Mouse (Mus musculus) hindbrain, embryonic 15.5 days (tissue): ENCODE measurements around the gene Osbpl5. TPM values are rescaled to one million over a fixed set of nuclear protein-coding genes. Genes with fewer than 3 reads are reported as not detected.

Experiments used
- ATAC-seq: fragments of 200-750 bp; cut with Nextera tagmentation; 2 replicates; pipeline ENCODE4 v1.8.0; 2017; ENCODE audit warnings: low read depth, moderate number of reproducible peaks, moderate TSS enrichment; ENCODE audit not compliant: low FRiP score
- H3K27ac ChIP-seq: fragments of 300-500 bp; sonication (generic); replicated peaks from 2 replicates; pipeline ENCODE4 v1.5.1; 2015; ENCODE audit warnings: mild to moderate bottlenecking, inconsistent platforms
- H3K27me3 ChIP-seq: fragments of 300-500 bp; sonication (generic); 2 replicates; pipeline ENCODE4 v1.6.1; 2015; ENCODE audit warnings: control low read depth, inconsistent platforms
- H3K36me3 ChIP-seq: fragments of 300-500 bp; sonication (generic); 2 replicates; pipeline ENCODE4 v1.6.1; 2015; ENCODE audit warnings: control low read depth, inconsistent platforms
- H3K4me1 ChIP-seq: fragments of 300-500 bp; sonication (generic); replicated peaks from 2 replicates; pipeline ENCODE4 v1.6.1; 2015; ENCODE audit warnings: control low read depth, inconsistent platforms
- H3K4me2 ChIP-seq: fragments of 300-500 bp; sonication (generic); 2 replicates; pipeline ENCODE4 v1.6.1; 2015; ENCODE audit warnings: moderate library complexity, mild to moderate bottlenecking, inconsistent platforms
- H3K4me3 ChIP-seq: fragments of 300-500 bp; sonication (generic); 2 replicates; pipeline ENCODE4 v1.5.1; 2015; ENCODE audit warnings: mild to moderate bottlenecking, inconsistent platforms
- H3K9ac ChIP-seq: fragments of 300-500 bp; sonication (generic); 2 replicates; pipeline ENCODE4 v1.6.1; 2015; ENCODE audit warnings: inconsistent platforms
- H3K9me3 ChIP-seq: fragments of 300-500 bp; sonication (generic); 2 replicates; pipeline ENCODE4 v1.6.1; 2016; ENCODE audit warnings: control low read depth, inconsistent platforms
- WGBS: fragments of 180-500 bp; shearing (Covaris S2); methylation state at CpG from one replicate; pipeline ENCODE4 v1.1.7; 2015; 5-methylcytosine and 5-hydroxymethylcytosine counted together
- polyA plus RNA-seq: library from polyadenylated mRNA; unstranded; fragments of >200 nt; fragmentation: Nextera tagmentation; extraction: Ambion mirVana; gene quantifications from 2 replicates; pipeline ENCODE4 v1.2.1, GENCODE M21; 2015

The Osbpl5 gene
- polyA plus RNA-seq, 1 experiment from 2014 or later = 39.9 TPM

GRCm38 (mm10) chr7:143723841-143724240, 32.9 kb downstream of the Osbpl5 start:
- H3K27me3 ChIP-seq = no peaks in the 10 kb centered on the region
- no peak overlapping the region for H3K9ac ChIP-seq
- no peak for ATAC-seq
- H3K9me3 ChIP-seq = no peaks in the 10 kb centered on the region
- H3K4me3 ChIP-seq = no peak overlapping the region
- peaks cover 3% of the 10 kb centered on the region; the same call in 1 of the 2 replicates for H3K36me3 ChIP-seq
- H3K27ac ChIP-seq = no peak overlapping the region
- H3K4me1 ChIP-seq = no peaks in the 10 kb centered on the region
- no peak overlapping the region for H3K4me2 ChIP-seq
- 96% methylated on average over 4 of the region's 4 CpGs for WGBS

- 84% methylated on average over 5 of the region's 5 CpGs for WGBS
These were observed 34.1 kb downstream of the Osbpl5 start for GRCm38 (mm10) chr7:143722646-143723045.

GRCm38 (mm10) chr7:143717811-143718210, 39.0 kb downstream of the Osbpl5 start:
- H3K9ac ChIP-seq = no peak overlapping the region
- H3K9me3 ChIP-seq = no peaks in the 10 kb centered on the region
- H3K4me3 ChIP-seq = no peak overlapping the region
- H3K36me3 ChIP-seq = peaks cover 10% of the 10 kb centered on the region; the same call in 1 of the 2 replicates
- WGBS = 80% methylated on average over 1 of the region's 1 CpGs
- peak; percentile 45; the same call in 1 of the 2 replicates for ATAC-seq
- H3K4me2 ChIP-seq = no peak overlapping the region
- no peaks in the 10 kb centered on the region for H3K27me3 ChIP-seq
- peaks cover 3% of the 10 kb centered on the region; the same call in 1 of the 2 replicates for H3K4me1 ChIP-seq
- H3K27ac ChIP-seq = no peak overlapping the region

More at GRCm38 (mm10) chr7:143722646-143723045, 34.1 kb downstream of the Osbpl5 start:
- ATAC-seq = no peak
- no peak overlapping the region for H3K4me3 ChIP-seq
- no peak overlapping the region for H3K4me2 ChIP-seq
- H3K9me3 ChIP-seq = no peaks in the 10 kb centered on the region
- no peaks in the 10 kb centered on the region for H3K36me3 ChIP-seq
- H3K4me1 ChIP-seq = no peaks in the 10 kb centered on the region; the same call in 1 of the 2 replicates
- no peak overlapping the region for H3K9ac ChIP-seq
- no peaks in the 10 kb centered on the region for H3K27me3 ChIP-seq
- H3K27ac ChIP-seq = no peak overlapping the region

GRCm38 (mm10) chr7:143713421-143713820, 43.4 kb downstream of the Osbpl5 start:
- peaks cover 3% of the 10 kb centered on the region; the same call in 1 of the 2 replicates for H3K4me1 ChIP-seq
- H3K9ac ChIP-seq = no peak overlapping the region
- no peaks in the 10 kb centered on the region for H3K9me3 ChIP-seq
- ATAC-seq = no peak
- WGBS = 69% methylated on average over 4 of the region's 4 CpGs
- no peak overlapping the region for H3K27ac ChIP-seq
- no peak overlapping the region for H3K4me2 ChIP-seq
- no peaks in the 10 kb centered on the region for H3K27me3 ChIP-seq
- peaks cover 17% of the 10 kb centered on the region for H3K36me3 ChIP-seq
- no peak overlapping the region for H3K4me3 ChIP-seq

GRCm38 (mm10) chr7:143712771-143713348, 43.9 kb downstream of the Osbpl5 start:
- Histone ChIP-seq H3K9me3 (no peaks in the 10 kb centered on the region), H3K27ac (no peak overlapping the region), H3K4me1 (0 out of 2 replicates have a peak, but pooled peaks cover 3% of the 10 kb centered on the region), H3K36me3 (peaks cover 19% of the 10 kb centered on the region), H3K27me3 (no peaks in the 10 kb centered on the region), H3K9ac (no peak overlapping the region), H3K4me2 (no peak overlapping the region), H3K4me3 (no peak overlapping the region)
- no peak for ATAC-seq
- 77% methylated on average over 8 of the region's 8 CpGs for WGBS

GRCm38 (mm10) chr7:143712023-143712422, 44.8 kb downstream of the Osbpl5 start:
- no peaks in the 10 kb centered on the region for H3K27me3 ChIP-seq
- H3K9ac ChIP-seq = no peak overlapping the region
- 0 out of 2 replicates have a peak, but pooled peaks cover 3% of the 10 kb centered on the region for H3K4me1 ChIP-seq
- 64% methylated on average over 4 of the region's 4 CpGs for WGBS
- H3K27ac ChIP-seq = no peak overlapping the region
- no peak overlapping the region for H3K4me3 ChIP-seq
- no peak for ATAC-seq
- H3K9me3 ChIP-seq = no peaks in the 10 kb centered on the region
- no peak overlapping the region for H3K4me2 ChIP-seq
- peaks cover 19% of the 10 kb centered on the region for H3K36me3 ChIP-seq

GRCm38 (mm10) chr7:143711381-143711780, 45.4 kb downstream of the Osbpl5 start:
- H3K27ac ChIP-seq = no peak overlapping the region
- no peaks in the 10 kb centered on the region for H3K9me3 ChIP-seq
- H3K4me3 ChIP-seq = no peak overlapping the region
- H3K27me3 ChIP-seq = no peaks in the 10 kb centered on the region
- H3K4me2 ChIP-seq = no peak overlapping the region
- H3K4me1 ChIP-seq = 0 out of 2 replicates have a peak, but pooled peaks cover 3% of the 10 kb centered on the region
- H3K36me3 ChIP-seq = peaks cover 19% of the 10 kb centered on the region
- no peak overlapping the region for H3K9ac ChIP-seq
- 73% methylated on average over 7 of the region's 7 CpGs for WGBS
- ATAC-seq = no peak

- H3K9me3 ChIP-seq = no peaks in the 10 kb centered on the region
These were observed 47.4 kb downstream of the Osbpl5 start for GRCm38 (mm10) chr7:143709395-143709794.

GRCm38 (mm10) chr7:143706697-143707438, 49.9 kb downstream of the Osbpl5 start:
- Histone ChIP-seq H3K36me3 (peaks cover 35% of the 10 kb centered on the region), H3K9ac (no peak overlapping the region), H3K27ac (no peak overlapping the region), H3K27me3 (no peaks in the 10 kb centered on the region), H3K9me3 (no peaks in the 10 kb centered on the region), H3K4me3 (no peak overlapping the region), H3K4me2 (no peak overlapping the region), H3K4me1 (no peaks in the 10 kb centered on the region)
- WGBS = 38% methylated on average over 7 of the region's 7 CpGs
- ATAC-seq = peak; percentile 77; the same call in 1 of the 2 replicates

More at GRCm38 (mm10) chr7:143709395-143709794, 47.4 kb downstream of the Osbpl5 start:
- H3K4me1 ChIP-seq = 0 out of 2 replicates have a peak, but pooled peaks cover 3% of the 10 kb centered on the region
- H3K4me2 ChIP-seq = no peak overlapping the region
- H3K27ac ChIP-seq = no peak overlapping the region
- H3K27me3 ChIP-seq = no peaks in the 10 kb centered on the region
- no peak for ATAC-seq
- peaks cover 17% of the 10 kb centered on the region for H3K36me3 ChIP-seq
- H3K9ac ChIP-seq = no peak overlapping the region
- no peak overlapping the region for H3K4me3 ChIP-seq
- WGBS = 94% methylated on average over 7 of the region's 7 CpGs

GRCm38 (mm10) chr7:143696140-143696539, 60.6 kb downstream of the Osbpl5 start:
- no peak for ATAC-seq
- peaks cover 76% of the 10 kb centered on the region for H3K36me3 ChIP-seq
- H3K9me3 ChIP-seq = no peaks in the 10 kb centered on the region
- H3K9ac ChIP-seq = no peak overlapping the region
- no peak overlapping the region for H3K4me2 ChIP-seq
- no peak overlapping the region for H3K4me3 ChIP-seq
- no peak overlapping the region for H3K27ac ChIP-seq
- WGBS = 70% methylated on average over 2 of the region's 2 CpGs
- no peaks in the 10 kb centered on the region for H3K27me3 ChIP-seq
- H3K4me1 ChIP-seq = no peaks in the 10 kb centered on the region

- Histone ChIP-seq H3K4me2 (no peak overlapping the region), H3K4me1 (no peaks in the 10 kb centered on the region), H3K36me3 (peaks cover 88% of the 10 kb centered on the region), H3K9ac (no peak overlapping the region), H3K27ac (no peak overlapping the region), H3K27me3 (no peaks in the 10 kb centered on the region), H3K4me3 (no peak overlapping the region), H3K9me3 (no peaks in the 10 kb centered on the region)
- WGBS = 95% methylated on average over 7 of the region's 7 CpGs
- ATAC-seq = no peak
These were observed 62.2 kb downstream of the Osbpl5 start for GRCm38 (mm10) chr7:143694550-143694949.

- H3K36me3 ChIP-seq = peaks cover 93% of the 10 kb centered on the region
These were observed 63.9 kb downstream of the Osbpl5 start for GRCm38 (mm10) chr7:143692746-143693510.

More at GRCm38 (mm10) chr7:143692746-143693510, 63.9 kb downstream of the Osbpl5 start:
- Histone ChIP-seq H3K9ac (no peak overlapping the region), H3K27me3 (no peaks in the 10 kb centered on the region), H3K9me3 (no peaks in the 10 kb centered on the region), H3K4me1 (no peaks in the 10 kb centered on the region), H3K4me2 (no peak overlapping the region), H3K27ac (no peak overlapping the region), H3K4me3 (no peak overlapping the region)
- WGBS = 89% methylated on average over 12 of the region's 12 CpGs
- no peak for ATAC-seq
